Mouse (Mus musculus): ENCODE measurements at regions not wholly inside any gene's neighbourhood (a gene's known extent, or its start where the extent isn't known, plus 50 kb on each side); places are given as distances from the start of the nearest gene placed in this dataset.

GRCm38 (mm10) chr15:65733326-65733725 lies 718.6 kb upstream of the Gm21961 start:
- DNase-seq = no peak

GRCm38 (mm10) chr15:65731308-65731707 lies 716.6 kb upstream of the Gm21961 start:
- DNase-seq = no peak

GRCm38 (mm10) chr15:65727061-65727460 lies 712.4 kb upstream of the Gm21961 start:
- DNase-seq = no peak

GRCm38 (mm10) chr15:65726271-65726670 lies 711.6 kb upstream of the Gm21961 start:
- no peak for DNase-seq

- peak; percentile 10 for DNase-seq
Observed at GRCm38 (mm10) chr15:65703559-65703958, 688.9 kb upstream of the Gm21961 start.

GRCm38 (mm10) chr15:65701510-65701909 lies 686.8 kb upstream of the Gm21961 start:
- DNase-seq = no peak

- no peak for DNase-seq
Observed at GRCm38 (mm10) chr15:65698596-65698995, 683.9 kb upstream of the Gm21961 start.

All from cerebellum, adult 11-12 months (tissue).